Mouse (Mus musculus) fibroblast of lung, adult 2 months (primary cell): ENCODE measurements around the gene Zic2.

Experiments used
- DNase-seq: peaks from one replicate; pipeline ENCODE4 v3.0.0-alpha.2; 2011; ENCODE audit warnings: low read depth

Zic2 gene

DNA sequence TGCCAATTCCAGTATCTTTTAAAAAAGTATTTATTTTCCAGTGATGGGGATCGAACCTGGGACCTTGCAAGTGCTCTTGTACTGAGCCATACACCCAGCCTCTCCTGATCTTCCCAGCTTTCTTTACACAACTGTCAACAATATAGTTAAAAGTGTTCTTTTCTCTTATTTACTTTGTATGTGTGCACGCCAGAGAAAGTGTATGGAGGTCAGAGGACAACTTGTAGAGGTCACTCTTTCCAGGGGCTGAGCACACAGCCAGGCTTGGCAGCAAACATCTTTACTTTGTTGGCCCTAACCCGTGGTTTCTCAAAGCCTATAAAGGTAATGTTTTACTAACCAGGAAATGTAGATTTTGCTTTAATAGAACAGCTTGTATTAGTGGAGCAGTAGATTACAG, 36.3 kb downstream of the Zic2 start:
- DNase-seq, result no peak

- no peak for DNase-seq
These were observed 38.3 kb downstream of the Zic2 start for GRCm38 (mm10) chr14:122513511-122514036.

- DNase-seq, result no peak
These were observed 53.2 kb downstream of the Zic2 start for GRCm38 (mm10) chr14:122528475-122528874.
